Mouse (Mus musculus) erythroblast, embryonic 14.5 days (primary cell): Measurements from ENCODE around the gene Htra1.

Source experiments
- GATA1 ChIP-seq: IDR thresholded peaks from 2 replicates; pipeline ENCODE4 v1.6.1; 2012; ENCODE audit warnings: low read length, inconsistent platforms, mixed read lengths
- TAL1 ChIP-seq: IDR thresholded peaks from 3 replicates; pipeline ENCODE4 v1.6.1; 2012; ENCODE audit warnings: low read length, inconsistent platforms, mixed read lengths

- no peak for TF ChIP-seq GATA1
- TF ChIP-seq TAL1: no peak
Observed at GRCm38 (mm10) chr7:130964686-130965085, 28.8 kb downstream of the Htra1 start.
